Mouse (Mus musculus): ENCODE measurements around the gene Pif1. TPM values are rescaled to one million over a fixed set of nuclear protein-coding genes. Genes with fewer than 3 reads are reported as not detected.

Gene Pif1
- polyA plus RNA-seq, 1 experiment, result 10.9 TPM

DNA sequence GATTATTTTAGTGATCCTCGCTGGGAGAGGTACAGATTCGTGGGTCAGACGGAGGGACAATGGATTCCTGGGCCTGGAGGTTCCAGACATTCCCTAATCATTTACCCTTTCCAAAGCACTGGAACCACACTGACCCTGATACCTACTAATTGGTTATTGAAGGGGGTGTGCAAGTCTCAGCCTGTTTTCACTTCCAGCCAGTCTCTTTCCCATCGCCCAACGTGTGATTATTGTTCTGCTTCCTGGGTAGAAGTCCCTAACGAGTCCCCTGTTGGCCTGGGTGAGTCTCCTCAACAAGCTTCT, 261 bp downstream of the Pif1 start:
- no peak overlapping the region for H3K27ac ChIP-seq (ENCODE audit: insufficient read depth, low read length)
- peak overlapping the region; percentile 72 for H3K4me3 ChIP-seq (ENCODE audit: insufficient read depth, low read length)
- TF ChIP-seq POLR2A (IDR thresholded peaks at IDR 0.05; ENCODE audit: low read depth, low read length) (no peak), CTCF (IDR thresholded peaks at IDR 0.05; ENCODE audit: borderline replicate concordance, insufficient read depth, low read length) (no peak)
- H3K4me1 ChIP-seq (ENCODE audit: control insufficient read depth, insufficient read depth, low read length), result no peaks in the 10 kb centered on the region

DNA sequence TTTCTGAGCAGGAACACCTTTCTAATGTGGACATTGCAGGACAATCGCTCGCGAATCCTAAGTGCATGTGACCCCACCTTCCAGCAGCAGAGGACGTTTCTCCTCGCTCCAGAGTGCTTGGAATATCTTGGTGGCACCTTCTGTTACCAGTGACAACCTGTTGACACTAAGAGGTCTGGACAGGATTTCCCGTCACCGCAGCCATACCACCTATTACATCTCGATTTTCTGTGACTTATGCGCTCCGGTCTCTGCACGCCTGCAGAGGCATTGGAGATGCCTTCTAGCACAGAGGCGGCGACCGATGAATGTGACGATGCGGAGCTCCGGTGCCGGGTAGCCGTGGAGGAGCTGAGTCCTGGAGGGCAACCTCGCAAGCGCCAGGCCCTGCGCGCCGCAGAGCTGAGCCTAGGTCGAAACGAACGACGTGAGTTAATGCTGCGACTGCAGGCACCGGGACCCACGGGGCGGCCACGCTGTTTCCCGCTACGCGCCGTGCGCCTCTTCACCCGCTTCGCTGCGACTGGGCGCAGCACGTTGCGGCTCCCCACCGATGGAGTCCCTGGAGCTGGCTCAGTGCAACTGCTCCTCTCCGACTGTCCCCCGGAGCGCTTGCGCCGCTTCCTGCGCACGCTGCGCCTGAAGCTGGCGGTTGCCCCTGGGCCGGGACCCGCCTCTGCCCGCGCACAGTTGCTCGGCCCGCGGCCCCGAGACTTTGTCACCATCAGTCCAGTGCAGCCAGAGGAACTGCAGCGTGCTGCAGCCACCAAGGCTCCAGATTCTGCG, 806 bp downstream of the Pif1 start:
- H3K4me3 ChIP-seq (ENCODE audit: insufficient read depth, low read length), result peak overlapping the region; percentile 72
- TF ChIP-seq CTCF (IDR thresholded peaks at IDR 0.05; ENCODE audit: borderline replicate concordance, insufficient read depth, low read length) (no peak), POLR2A (IDR thresholded peaks at IDR 0.05; ENCODE audit: low read depth, low read length) (no peak)
- H3K27ac ChIP-seq (ENCODE audit: insufficient read depth, low read length), result no peak overlapping the region
- no peaks in the 10 kb centered on the region for H3K4me1 ChIP-seq (ENCODE audit: control insufficient read depth, insufficient read depth, low read length)

DNA sequence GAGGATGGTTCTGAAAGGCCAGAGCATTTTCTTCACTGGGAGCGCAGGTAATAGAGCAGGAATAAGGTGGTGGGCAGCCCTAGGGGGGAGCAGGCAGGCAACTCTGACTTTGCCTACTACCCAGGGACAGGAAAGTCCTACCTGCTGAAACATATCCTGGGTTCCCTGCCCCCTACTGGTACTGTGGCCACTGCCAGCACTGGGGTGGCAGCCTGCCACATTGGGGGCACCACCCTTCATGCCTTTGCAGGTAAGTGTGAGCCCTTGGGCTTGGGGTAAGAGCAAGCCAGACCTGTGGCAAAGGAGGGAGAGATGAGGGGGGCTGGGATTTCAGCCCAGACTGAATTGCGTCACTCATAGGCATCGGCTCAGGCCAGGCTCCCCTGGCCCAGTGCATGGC, 2.1 kb downstream of the Pif1 start:
- peak overlapping the region; percentile 72 for H3K4me3 ChIP-seq (ENCODE audit: insufficient read depth, low read length)
- H3K4me1 ChIP-seq (ENCODE audit: control insufficient read depth, insufficient read depth, low read length), result no peaks in the 10 kb centered on the region
- no peak overlapping the region for H3K27ac ChIP-seq (ENCODE audit: insufficient read depth, low read length)
- TF ChIP-seq POLR2A (IDR thresholded peaks at IDR 0.05; ENCODE audit: low read depth, low read length) (no peak), CTCF (IDR thresholded peaks at IDR 0.05; ENCODE audit: borderline replicate concordance, insufficient read depth, low read length) (no peak)

DNA sequence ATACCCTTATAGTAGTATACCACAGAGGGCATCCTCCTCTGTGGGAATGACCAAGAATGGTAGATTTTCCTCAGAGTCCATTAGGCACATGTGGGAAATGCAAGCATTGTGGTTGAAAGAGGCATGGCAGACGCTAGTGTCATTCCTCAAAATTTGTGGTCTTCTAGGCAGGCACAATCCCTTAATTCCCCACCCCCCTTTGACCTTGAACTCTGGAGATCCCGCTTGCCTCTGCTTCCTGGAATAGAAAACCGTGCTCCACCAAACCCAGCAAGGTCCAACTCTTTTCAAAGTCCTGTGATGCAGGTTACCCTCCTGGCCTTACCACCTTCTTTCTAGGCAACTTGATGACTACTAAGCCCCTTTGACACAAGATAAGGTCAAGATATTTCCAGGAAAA, 5.8 kb downstream of the Pif1 start:
- no peak overlapping the region for H3K4me3 ChIP-seq (ENCODE audit: insufficient read depth, low read length)
- no peak overlapping the region for H3K27ac ChIP-seq (ENCODE audit: insufficient read depth, low read length)
- TF ChIP-seq CTCF (IDR thresholded peaks at IDR 0.05; ENCODE audit: borderline replicate concordance, insufficient read depth, low read length) (no peak), POLR2A (IDR thresholded peaks at IDR 0.05; ENCODE audit: low read depth, low read length) (no peak)
- no peaks in the 10 kb centered on the region for H3K4me1 ChIP-seq (ENCODE audit: control insufficient read depth, insufficient read depth, low read length)

DNA sequence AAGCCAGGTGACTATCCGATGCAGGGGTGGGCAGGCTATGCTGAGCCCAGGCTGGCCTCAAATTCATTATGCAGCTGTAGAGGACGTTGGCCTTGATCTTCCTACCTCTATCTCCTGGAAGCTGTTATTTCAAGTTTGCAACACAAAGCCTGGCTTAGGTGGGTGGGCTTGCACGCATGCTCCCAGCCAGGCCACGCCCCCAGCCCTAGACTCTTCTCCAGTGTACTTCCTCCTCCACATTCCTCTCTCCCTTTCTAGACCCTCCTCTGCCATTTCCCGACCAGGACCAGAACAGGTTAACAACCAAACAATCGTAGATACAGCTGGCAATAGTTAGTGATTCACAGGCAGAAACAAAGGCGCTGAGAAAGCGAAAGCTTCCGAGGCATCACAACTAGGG, 6.6 kb downstream of the Pif1 start:
- TF ChIP-seq POLR2A (IDR thresholded peaks at IDR 0.05; ENCODE audit: low read depth, low read length) (no peak), CTCF (IDR thresholded peaks at IDR 0.05; ENCODE audit: borderline replicate concordance, insufficient read depth, low read length) (no peak)
- no peak overlapping the region for H3K27ac ChIP-seq (ENCODE audit: insufficient read depth, low read length)
- H3K4me3 ChIP-seq (ENCODE audit: insufficient read depth, low read length), result no peak overlapping the region

DNA sequence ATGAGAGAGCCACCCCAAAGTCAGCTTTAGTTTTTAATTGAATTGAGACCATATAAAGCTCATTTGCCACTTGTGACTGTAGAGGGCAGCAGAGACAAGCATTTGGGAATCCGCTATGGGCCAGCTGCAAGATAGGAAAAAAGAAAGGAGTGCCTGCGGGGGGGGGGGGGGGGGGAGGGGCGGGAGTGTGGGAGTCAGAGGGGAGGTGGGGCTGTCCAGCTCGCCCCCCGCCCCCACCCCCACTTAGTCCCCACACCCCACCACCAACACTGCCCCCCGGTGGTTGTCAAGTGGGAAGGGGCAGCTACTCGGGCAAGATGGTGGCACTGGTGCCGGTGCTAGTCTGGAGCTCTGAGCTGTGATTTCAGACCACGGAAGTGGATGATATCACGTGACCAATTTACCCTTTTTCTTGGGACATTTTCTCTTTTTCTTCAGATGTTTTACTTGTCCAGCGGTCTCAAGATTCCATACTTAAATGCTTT, 11.8 kb downstream of the Pif1 start:
- TF ChIP-seq CTCF (IDR thresholded peaks at IDR 0.05; ENCODE audit: borderline replicate concordance, insufficient read depth, low read length), result no peak
- TF ChIP-seq POLR2A (IDR thresholded peaks at IDR 0.05; ENCODE audit: low read depth, low read length), result no peak
- H3K4me3 ChIP-seq (ENCODE audit: insufficient read depth, low read length), result no peak overlapping the region
- no peak overlapping the region for H3K27ac ChIP-seq (ENCODE audit: insufficient read depth, low read length)
- H3K4me1 ChIP-seq (ENCODE audit: control insufficient read depth, insufficient read depth, low read length), result no peaks in the 10 kb centered on the region

More for the DNA sequence above, 6.6 kb downstream of the Pif1 start:
- no peaks in the 10 kb centered on the region for H3K4me1 ChIP-seq (ENCODE audit: control insufficient read depth, insufficient read depth, low read length)

DNA sequence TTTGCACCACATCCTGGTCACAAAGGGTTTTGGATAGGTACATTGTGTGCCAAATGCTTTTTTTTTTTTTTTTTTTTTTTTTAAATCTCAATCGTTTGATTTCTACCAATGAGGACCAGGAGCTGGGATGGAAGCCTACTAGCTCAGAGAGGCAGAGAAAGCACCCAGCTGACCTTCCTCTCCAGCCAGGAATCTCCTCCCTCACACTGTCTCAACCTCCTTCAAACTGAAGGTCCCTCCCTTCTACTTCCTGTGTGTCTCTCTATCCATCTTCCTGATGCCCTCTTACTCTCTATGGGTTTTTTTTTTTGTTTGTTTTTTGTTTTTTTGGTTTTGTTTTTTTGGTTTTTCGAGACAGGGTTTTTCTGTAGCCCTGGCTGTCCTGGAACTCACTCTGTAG, 14.0 kb downstream of the Pif1 start:
- TF ChIP-seq POLR2A (IDR thresholded peaks at IDR 0.05; ENCODE audit: low read depth, low read length), result no peak
- H3K27ac ChIP-seq (ENCODE audit: insufficient read depth, low read length), result no peak overlapping the region
- no peak overlapping the region for H3K4me3 ChIP-seq (ENCODE audit: insufficient read depth, low read length)
- H3K4me1 ChIP-seq (ENCODE audit: control insufficient read depth, insufficient read depth, low read length), result no peaks in the 10 kb centered on the region

DNA sequence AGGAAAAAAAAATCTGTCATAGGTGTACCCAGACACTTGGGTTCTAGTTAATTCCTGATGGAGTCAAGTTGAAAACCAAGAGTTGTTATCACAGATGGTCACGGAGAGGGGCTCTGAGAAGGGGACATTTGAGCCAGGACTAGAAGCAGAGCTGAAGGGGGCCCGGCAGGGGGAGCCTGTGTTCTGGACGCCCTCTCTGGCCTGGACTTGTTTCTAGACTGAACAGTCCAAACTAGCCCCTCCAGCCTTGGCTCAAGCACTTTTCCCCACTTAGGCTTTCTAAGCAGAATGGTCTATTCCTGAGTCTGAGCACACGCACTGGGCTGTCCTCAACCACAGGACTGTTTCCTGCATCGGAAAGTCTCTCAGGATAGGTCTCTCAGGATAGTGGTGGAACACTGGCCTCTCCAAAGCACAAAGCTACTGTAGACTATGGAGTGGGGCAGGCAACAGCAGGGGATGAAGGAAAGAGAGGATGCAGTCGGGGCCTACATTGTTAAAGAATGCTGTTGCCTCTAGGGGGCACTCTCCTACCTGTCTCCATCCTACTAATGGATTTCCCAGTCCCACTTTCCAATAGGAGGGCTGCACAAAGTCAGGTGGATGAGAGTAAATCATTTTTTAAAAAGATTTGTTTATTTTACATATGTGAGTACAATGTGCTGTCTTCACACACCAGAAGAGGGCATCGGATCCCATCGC, 16.6 kb downstream of the Pif1 start:
- no peaks in the 10 kb centered on the region for H3K4me1 ChIP-seq (ENCODE audit: control insufficient read depth, insufficient read depth, low read length)
- H3K27ac ChIP-seq (ENCODE audit: insufficient read depth, low read length), result no peak overlapping the region
- TF ChIP-seq POLR2A (IDR thresholded peaks at IDR 0.05; ENCODE audit: low read depth, low read length), result no peak
- TF ChIP-seq CTCF (IDR thresholded peaks at IDR 0.05; ENCODE audit: borderline replicate concordance, insufficient read depth, low read length), result no peak

DNA sequence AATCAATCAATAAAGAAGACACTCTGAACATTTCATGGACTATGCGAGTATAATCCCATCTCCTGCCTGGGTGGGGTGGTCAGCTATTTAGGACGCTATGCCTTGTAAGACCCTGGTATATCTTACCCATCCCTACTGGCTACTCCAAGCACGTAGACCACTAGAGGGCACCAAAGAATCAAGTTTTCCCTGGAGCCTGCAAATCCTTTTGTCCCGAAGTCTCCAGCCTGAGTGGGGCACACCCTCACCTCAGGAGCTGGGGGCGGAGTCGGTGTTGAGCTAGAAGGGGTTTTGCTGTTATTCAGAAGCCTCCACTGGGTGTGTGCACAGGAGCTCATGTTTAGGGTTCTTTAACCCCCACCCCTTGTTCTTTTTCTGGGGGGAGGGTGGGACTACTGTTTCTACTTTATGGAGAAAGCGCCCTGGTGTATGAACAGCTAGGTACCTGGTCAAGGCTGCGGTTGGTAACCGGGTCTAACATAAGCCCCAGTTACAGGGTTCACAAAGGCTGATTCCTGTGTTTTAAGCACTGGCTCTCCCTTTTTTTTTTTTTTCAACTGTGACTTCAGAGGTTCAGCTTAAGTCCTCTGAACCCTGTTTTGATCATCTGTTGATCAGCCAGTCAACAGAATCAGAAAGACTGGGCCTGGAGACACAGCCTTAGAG, 18.6 kb downstream of the Pif1 start:
- Histone ChIP-seq H3K27ac (ENCODE audit: insufficient read depth, low read length) (no peak overlapping the region), H3K4me1 (ENCODE audit: control insufficient read depth, insufficient read depth, low read length) (no peaks in the 10 kb centered on the region), H3K4me3 (ENCODE audit: insufficient read depth, low read length) (no peak overlapping the region)
- TF ChIP-seq CTCF (IDR thresholded peaks at IDR 0.05; ENCODE audit: borderline replicate concordance, insufficient read depth, low read length) (peak; percentile 34; the same call in 1 of the 2 replicates), POLR2A (IDR thresholded peaks at IDR 0.05; ENCODE audit: low read depth, low read length) (no peak)

More for the DNA sequence above, 16.6 kb downstream of the Pif1 start:
- H3K4me3 ChIP-seq (ENCODE audit: insufficient read depth, low read length), result no peak overlapping the region
